Mouse (Mus musculus) liver, postnatal 0 days (tissue): ENCODE measurements at regions not wholly inside any gene's neighbourhood (a gene's known extent, or its start where the extent isn't known, plus 50 kb on each side); places are given as distances from the start of the nearest gene placed in this dataset.

Source experiments
- CTCF ChIP-seq: sonication (generic); IDR thresholded peaks from 2 replicates; pipeline ENCODE4 v1.5.1; 2016; ENCODE audit warnings: antibody characterized with exemption, low read depth
- EP300 ChIP-seq: IDR thresholded peaks from 2 replicates; pipeline ENCODE4 v1.6.1; 2016; ENCODE audit warnings: antibody characterized with exemption, low read depth, mild to moderate bottlenecking

GRCm38 (mm10) chr11:64273726-64274125, 161.4 kb upstream of the Hs3st3a1 start:
- TF ChIP-seq CTCF (no peak), EP300 (no peak)
